8 mouse cellular contexts compared by ENCODE assay signal in genomic region chrX:48341141-48341540, GRCm38 (mm10). TPM values are rescaled to one million over a fixed set of nuclear protein-coding genes. Genes with fewer than 3 reads are reported as not detected.
A peak's percentile ranks its signal among the peaks of the same experiment; 100 is the strongest.
DNase-seq lines count a peak whose midpoint lies in the region; ATAC-seq and TF ChIP-seq lines count a peak whose summit lies in the region.

Gene Bcorl1 (plus strand): TSS chrX:48341358.

- no peaks in the 10 kb centered on the region for H3K9me3 ChIP-seq in ES-Bruce4 (replicated peaks; ENCODE audit: control insufficient read depth, insufficient read depth, low read length, poor library complexity, severe bottlenecking)
- no peaks in the 10 kb centered on the region; the same call in 1 of the 2 replicates for H3K9me3 ChIP-seq in forebrain, embryonic 10.5 days
- no peaks in the 10 kb centered on the region for H3K9me3 ChIP-seq in lung, embryonic 14.5 days (ENCODE audit: low read depth, low read length)

- peaks cover 7% of the 10 kb centered on the region for H3K27me3 ChIP-seq in ES-Bruce4 (ENCODE audit: control insufficient read depth, insufficient read depth, low read length, poor library complexity, severe bottlenecking)
- peaks cover 33% of the 10 kb centered on the region for H3K27me3 ChIP-seq in forebrain, embryonic 10.5 days (ENCODE audit: poor library complexity, severe bottlenecking)
- no peaks in the 10 kb centered on the region for H3K27me3 ChIP-seq in lung, embryonic 14.5 days (ENCODE audit: insufficient read depth, low read length)

- TF ChIP-seq POLR2A in ES-Bruce4 (IDR thresholded peaks at IDR 0.05; ENCODE audit: insufficient read depth, low read length): no peak

- no peak within 1 kb of the TSS for H3K27ac ChIP-seq in ES-Bruce4 (ENCODE audit: insufficient read depth, low read length)
- peak within 1 kb of the TSS; percentile 87 for H3K27ac ChIP-seq in forebrain, embryonic 10.5 days
- peak within 1 kb of the TSS; percentile 30; the same call in 1 of the 2 replicates for H3K27ac ChIP-seq in lung, embryonic 14.5 days (ENCODE audit: low read depth)

- TF ChIP-seq EP300 in ES-Bruce4 (IDR thresholded peaks at IDR 0.05; ENCODE audit: insufficient read depth, low read depth, low read length): no peak

- no peaks in the 10 kb centered on the region for H3K4me1 ChIP-seq in ES-Bruce4 (ENCODE audit: control insufficient read depth, insufficient read depth, low read length)
- H3K4me1 ChIP-seq in forebrain, embryonic 10.5 days: peaks cover 23% of the 10 kb centered on the region
- no peaks in the 10 kb centered on the region for H3K4me1 ChIP-seq in lung, embryonic 14.5 days (ENCODE audit: insufficient read depth)

- no peaks in the 10 kb centered on the region for H3K36me3 ChIP-seq in ES-Bruce4 (ENCODE audit: control insufficient read depth, insufficient read depth, low read length, poor library complexity, severe bottlenecking)
- H3K36me3 ChIP-seq in forebrain, embryonic 10.5 days (replicated peaks): no peaks in the 10 kb centered on the region
- no peaks in the 10 kb centered on the region for H3K36me3 ChIP-seq in lung, embryonic 14.5 days (ENCODE audit: insufficient read depth)

- peak; percentile 71 for DNase-seq in adrenal gland, postnatal 10 days
- peak; percentile 47 for DNase-seq in forebrain, embryonic 10.5 days (ENCODE audit: extremely low spot score, low spot score)
- peak; percentile 43 to 54 for DNase-seq in heart, postnatal 14 days
- no peak for DNase-seq in layer of hippocampus, adult 18-20 months (ENCODE audit: low spot score in 2 of 2)
- peak; percentile 63 for DNase-seq in lung, embryonic 14.5 days
- peak; percentile 24 for DNase-seq in ovary, postnatal 14 days (ENCODE audit: low spot score)
- no peak for DNase-seq in frontal cortex, adult 2 months (ENCODE audit: extremely low spot score in 1 of 2, low spot score in 1 of 2)

- 17% methylated on average over 18 of the region's 33 CpGs for WGBS in forebrain, embryonic 10.5 days
- WGBS in lung, embryonic 14.5 days: 20% methylated on average over 4 of the region's 33 CpGs

- H3K4me3 ChIP-seq in ES-Bruce4 (ENCODE audit: low read depth, low read length): peak within 1 kb of the TSS; percentile 69
- peak within 1 kb of the TSS; percentile 65 for H3K4me3 ChIP-seq in forebrain, embryonic 10.5 days
- peak within 1 kb of the TSS; percentile 53 for H3K4me3 ChIP-seq in lung, embryonic 14.5 days (ENCODE audit: low read depth, low read length)

- ATAC-seq in lung, embryonic 14.5 days (ENCODE audit: insufficient read depth): peak; percentile 18

- intact Hi-C loops in heart, postnatal 14 days (cut with DNase I): loop anchor here (2.0 to 5.0 kb wide), 2 partner anchors 26 to 54 kb away; no protein-coding TSS in a partner anchor

- peak within 1 kb of the TSS; percentile 74 for H3K4me2 ChIP-seq in lung, embryonic 14.5 days

- H3K9ac ChIP-seq in ES-Bruce4 (ENCODE audit: low read depth, poor library complexity, severe bottlenecking): peak within 1 kb of the TSS; percentile 75
- H3K9ac ChIP-seq in lung, embryonic 14.5 days: peak within 1 kb of the TSS; percentile 52

- TF ChIP-seq CTCF in ES-Bruce4 (IDR thresholded peaks at IDR 0.05; ENCODE audit: low read depth, low read length): no peak
- TF ChIP-seq CTCF in lung, embryonic 14.5 days (IDR thresholded peaks at IDR 0.05; ENCODE audit: low read depth): no peak

RNA-seq across cellular contexts. Expression of gene Bcorl1, which starts in this region (rescaled TPM):
- 9.9 and 11.3 TPM in 2 replicates for polyA plus RNA-seq in ES-Bruce4 (2011; ENCODE audit: insufficient read depth, insufficient read length, low read depth, missing spikeins)
- 10 to 100 TPM in 1 of 2 experiments, 1 to 10 TPM in 1; 9.9 to 12.6 TPM for total RNA-seq in adrenal gland, postnatal 10 days (2021)
- polyA plus RNA-seq in forebrain, embryonic 10.5 days (2016; fragmentation: Nextera tagmentation; extraction: Ambion mirVana): 5.1 and 6.2 TPM in 2 replicates
- 1 to 10 TPM; 8.2 to 8.8 TPM for total RNA-seq in heart, postnatal 14 days (2021)
- 10 to 100 TPM; 19.7 to 23.4 TPM for total RNA-seq in layer of hippocampus, adult 18-20 months (2021)
- 6.2 and 7.3 TPM in 2 replicates for polyA plus RNA-seq in lung, embryonic 14.5 days (2014; fragmentation: Nextera tagmentation; extraction: Ambion mirVana)
- polyA plus RNA-seq in frontal cortex, adult 2 months (2012; rRNA removed): 8.0 and 9.2 TPM in 2 replicates

Comparison
In these comparisons a context has a peak if more than half of its experiments do, and no peak if none do; other contexts are left out.
1. DNase-seq: peak in adrenal gland, postnatal 10 days (single experiment), forebrain, embryonic 10.5 days (single experiment), heart, postnatal 14 days (2 of 2), lung, embryonic 14.5 days (single experiment) and ovary, postnatal 14 days (single experiment); none in layer of hippocampus, adult 18-20 months (0 of 2) and frontal cortex, adult 2 months (0 of 2).
2. Peak in every context shown above with its lines, with median percentiles within 50 percentile points of each other: H3K4me3 ChIP-seq.